Mouse (Mus musculus) stomach, embryonic 14.5 days (tissue): ENCODE measurements at regions not wholly inside any gene's neighbourhood (a gene's known extent, or its start where the extent isn't known, plus 50 kb on each side); places are given as distances from the start of the nearest gene placed in this dataset.
A peak's percentile ranks its signal among the peaks of the same experiment; 100 is the strongest.

Experiments used
- ATAC-seq: fragments of 200-750 bp; cut with Nextera tagmentation; 2 replicates; pipeline ENCODE4 v1.8.0; 2017; ENCODE audit warnings: low read depth, moderate TSS enrichment; ENCODE audit not compliant: insufficient number of reproducible peaks, insufficient read depth, low FRiP score
- H3K27ac ChIP-seq: fragments of 300-500 bp; sonication (generic); 2 replicates; pipeline ENCODE4 v1.5.1; 2014; ENCODE audit warnings: mild to moderate bottlenecking, low read length, moderate library complexity, mixed read lengths
- H3K27me3 ChIP-seq: fragments of 300-500 bp; sonication (generic); 2 replicates; pipeline ENCODE4 v1.6.1; 2014; ENCODE audit warnings: low read length, control low read depth, mixed read lengths; ENCODE audit not compliant: control insufficient read depth, insufficient read depth
- H3K36me3 ChIP-seq: fragments of 300-500 bp; sonication (generic); 2 replicates; pipeline ENCODE4 v1.6.1; 2014; ENCODE audit warnings: mild to moderate bottlenecking, control low read depth, low read length, moderate library complexity, mixed read lengths; ENCODE audit not compliant: control insufficient read depth, insufficient read depth
- H3K4me1 ChIP-seq: fragments of 300-500 bp; sonication (generic); 2 replicates; pipeline ENCODE4 v1.6.1; 2014; ENCODE audit warnings: low read length, control low read depth, mixed read lengths; ENCODE audit not compliant: control insufficient read depth, insufficient read depth
- H3K4me2 ChIP-seq: fragments of 300-500 bp; sonication (generic); replicated peaks from 2 replicates; pipeline ENCODE4 v1.6.1; 2014; ENCODE audit warnings: low read depth, low read length, control low read depth
- H3K4me3 ChIP-seq: fragments of 300-500 bp; sonication (generic); 2 replicates; pipeline ENCODE4 v1.5.1; 2014; ENCODE audit warnings: low read depth, low read length, control low read depth
- H3K9ac ChIP-seq: fragments of 300-500 bp; sonication (generic); replicated peaks from 2 replicates; pipeline ENCODE4 v1.6.1; 2014; ENCODE audit warnings: low read depth, mild to moderate bottlenecking, control low read depth, low read length, moderate library complexity, mixed read lengths
- H3K9me3 ChIP-seq: fragments of 300-500 bp; sonication (generic); 2 replicates; pipeline ENCODE4 v1.6.1; 2016; ENCODE audit warnings: low read depth, low read length, control low read depth; ENCODE audit not compliant: control insufficient read depth
- WGBS: fragments of 180-500 bp; shearing (Covaris S2); extraction: QIAGEN DNeasy Blood & Tissue Kit; methylation state at CpG from one replicate; pipeline ENCODE4 v1.1.7; 2014; 5-methylcytosine and 5-hydroxymethylcytosine counted together

- no peak overlapping the region for H3K4me3 ChIP-seq
- ATAC-seq, result no peak
- no peaks in the 10 kb centered on the region for H3K4me1 ChIP-seq
- WGBS, result 52% methylated on average over 3 of the region's 3 CpGs
- H3K27ac ChIP-seq, result no peak overlapping the region
- no peaks in the 10 kb centered on the region for H3K9me3 ChIP-seq
- no peaks in the 10 kb centered on the region for H3K27me3 ChIP-seq
- no peak overlapping the region for H3K4me2 ChIP-seq
- H3K9ac ChIP-seq, result no peak overlapping the region
- H3K36me3 ChIP-seq, result no peaks in the 10 kb centered on the region
Observed at GRCm38 (mm10) chr1:190067181-190067580, 103.3 kb downstream of the Prox1 start.

GRCm38 (mm10) chr1:190066426-190066825 lies 104.1 kb downstream of the Prox1 start:
- 58% methylated on average over 9 of the region's 9 CpGs for WGBS
- no peaks in the 10 kb centered on the region for H3K4me1 ChIP-seq
- no peaks in the 10 kb centered on the region for H3K36me3 ChIP-seq
- H3K4me3 ChIP-seq, result no peak overlapping the region
- H3K27me3 ChIP-seq, result no peaks in the 10 kb centered on the region
- no peak overlapping the region for H3K9ac ChIP-seq
- ATAC-seq, result no peak
- H3K9me3 ChIP-seq, result no peaks in the 10 kb centered on the region
- H3K27ac ChIP-seq, result no peak overlapping the region
- no peak overlapping the region for H3K4me2 ChIP-seq

- WGBS, result 43% methylated on average over 9 of the region's 9 CpGs
- no peak overlapping the region for H3K4me2 ChIP-seq
- H3K27ac ChIP-seq, result no peak overlapping the region
- no peaks in the 10 kb centered on the region for H3K4me1 ChIP-seq
- no peaks in the 10 kb centered on the region for H3K9me3 ChIP-seq
- H3K27me3 ChIP-seq, result no peaks in the 10 kb centered on the region
- 0 out of 2 replicates have a peak, but pooled peaks have one; percentile 49 for ATAC-seq
- H3K4me3 ChIP-seq, result no peak overlapping the region
- no peaks in the 10 kb centered on the region for H3K36me3 ChIP-seq
- no peak overlapping the region for H3K9ac ChIP-seq
Observed at GRCm38 (mm10) chr1:190061560-190062295, 108.8 kb downstream of the Prox1 start.

- no peaks in the 10 kb centered on the region for H3K27me3 ChIP-seq
- no peaks in the 10 kb centered on the region for H3K36me3 ChIP-seq
- H3K4me1 ChIP-seq, result no peaks in the 10 kb centered on the region
- no peak overlapping the region for H3K27ac ChIP-seq
- H3K4me3 ChIP-seq, result no peak overlapping the region
- no peak overlapping the region for H3K4me2 ChIP-seq
- H3K9ac ChIP-seq, result no peak overlapping the region
- 28% methylated on average over 3 of the region's 3 CpGs for WGBS
- no peak for ATAC-seq
- no peaks in the 10 kb centered on the region for H3K9me3 ChIP-seq
Observed at GRCm38 (mm10) chr1:190059025-190059424, 111.5 kb downstream of the Prox1 start.

GRCm38 (mm10) chr1:190056931-190057330 lies 113.6 kb downstream of the Prox1 start:
- H3K36me3 ChIP-seq, result no peaks in the 10 kb centered on the region
- no peak overlapping the region for H3K4me2 ChIP-seq
- H3K9ac ChIP-seq, result no peak overlapping the region
- H3K27ac ChIP-seq, result no peak overlapping the region
- 73% methylated on average over 2 of the region's 2 CpGs for WGBS
- no peaks in the 10 kb centered on the region for H3K27me3 ChIP-seq
- no peaks in the 10 kb centered on the region for H3K9me3 ChIP-seq
- no peak overlapping the region for H3K4me3 ChIP-seq
- H3K4me1 ChIP-seq, result no peaks in the 10 kb centered on the region
- no peak for ATAC-seq

GRCm38 (mm10) chr1:190051903-190052302 lies 118.6 kb downstream of the Prox1 start:
- H3K4me1 ChIP-seq, result no peaks in the 10 kb centered on the region
- no peak overlapping the region for H3K9ac ChIP-seq
- peaks cover 3% of the 10 kb centered on the region; the same call in 1 of the 2 replicates for H3K9me3 ChIP-seq
- H3K36me3 ChIP-seq, result no peaks in the 10 kb centered on the region
- no peak overlapping the region for H3K27ac ChIP-seq
- H3K27me3 ChIP-seq, result no peaks in the 10 kb centered on the region
- H3K4me2 ChIP-seq, result no peak overlapping the region
- 87% methylated on average over 2 of the region's 2 CpGs for WGBS
- ATAC-seq, result no peak
- H3K4me3 ChIP-seq, result no peak overlapping the region

GRCm38 (mm10) chr1:190048521-190049170 lies 121.9 kb downstream of the Prox1 start:
- no peaks in the 10 kb centered on the region for H3K4me1 ChIP-seq
- no peaks in the 10 kb centered on the region for H3K36me3 ChIP-seq
- H3K9ac ChIP-seq, result no peak overlapping the region
- no peak for ATAC-seq
- H3K4me2 ChIP-seq, result no peak overlapping the region
- H3K4me3 ChIP-seq, result no peak overlapping the region
- WGBS, result 55% methylated on average over 2 of the region's 2 CpGs
- no peaks in the 10 kb centered on the region for H3K27me3 ChIP-seq
- no peak overlapping the region for H3K27ac ChIP-seq
- peaks cover 3% of the 10 kb centered on the region; the same call in 1 of the 2 replicates for H3K9me3 ChIP-seq

GRCm38 (mm10) chr1:190047201-190047600 lies 123.3 kb downstream of the Prox1 start:
- Histone ChIP-seq H3K36me3 (no peaks in the 10 kb centered on the region), H3K9ac (no peak overlapping the region), H3K4me1 (no peaks in the 10 kb centered on the region), H3K9me3 (peaks cover 3% of the 10 kb centered on the region; the same call in 1 of the 2 replicates), H3K27ac (no peak overlapping the region), H3K4me3 (no peak overlapping the region), H3K4me2 (no peak overlapping the region), H3K27me3 (no peaks in the 10 kb centered on the region)
- 84% methylated on average over 6 of the region's 6 CpGs for WGBS
- no peak for ATAC-seq
